Mouse (Mus musculus) heart, embryonic 15.5 days (tissue): ENCODE measurements at regions not wholly inside any gene's neighbourhood (a gene's known extent, or its start where the extent isn't known, plus 50 kb on each side); places are given as distances from the start of the nearest gene placed in this dataset.
A peak's percentile ranks its signal among the peaks of the same experiment; 100 is the strongest.

ENCODE experiments used
- ATAC-seq: fragments of 200-750 bp; cut with Nextera tagmentation; replicated peaks from 2 replicates; pipeline ENCODE4 v1.8.0; 2017; ENCODE audit warnings: low read depth, moderate TSS enrichment; ENCODE audit not compliant: insufficient number of reproducible peaks, insufficient read depth, low FRiP score
- H3K27ac ChIP-seq: fragments of 300-500 bp; sonication (generic); 2 replicates; pipeline ENCODE4 v1.5.1; 2015; ENCODE audit warnings: mild to moderate bottlenecking, inconsistent platforms
- H3K27me3 ChIP-seq: fragments of 300-500 bp; sonication (generic); 2 replicates; pipeline ENCODE4 v1.6.1; 2015; ENCODE audit warnings: inconsistent platforms
- H3K36me3 ChIP-seq: fragments of 300-500 bp; sonication (generic); 2 replicates; pipeline ENCODE4 v1.6.1; 2015; ENCODE audit warnings: mild to moderate bottlenecking, inconsistent platforms
- H3K4me1 ChIP-seq: fragments of 300-500 bp; sonication (generic); replicated peaks from 2 replicates; pipeline ENCODE4 v1.6.1; 2015; ENCODE audit warnings: inconsistent platforms
- H3K4me2 ChIP-seq: fragments of 300-500 bp; sonication (generic); 2 replicates; pipeline ENCODE4 v1.6.1; 2015; ENCODE audit warnings: inconsistent platforms, mild to moderate bottlenecking, moderate library complexity
- H3K4me3 ChIP-seq: fragments of 300-500 bp; sonication (generic); 2 replicates; pipeline ENCODE4 v1.5.1; 2015; ENCODE audit warnings: mild to moderate bottlenecking, inconsistent platforms
- H3K9ac ChIP-seq: fragments of 300-500 bp; sonication (generic); 2 replicates; pipeline ENCODE4 v1.6.1; 2015; ENCODE audit warnings: mild to moderate bottlenecking, inconsistent platforms
- H3K9me3 ChIP-seq: fragments of 300-500 bp; sonication (generic); replicated peaks from 2 replicates; pipeline ENCODE4 v1.6.1; 2016; ENCODE audit warnings: inconsistent platforms
- WGBS: fragments of 180-500 bp; shearing (Covaris S2); methylation state at CpG from one replicate; pipeline ENCODE4 v1.1.7; 2015; ENCODE audit warnings: mixed read lengths; 5-methylcytosine and 5-hydroxymethylcytosine counted together

- no peak overlapping the region for H3K4me3 ChIP-seq
- H3K9me3 ChIP-seq: no peaks in the 10 kb centered on the region
- peaks cover 42% of the 10 kb centered on the region for H3K4me1 ChIP-seq
- no peak overlapping the region for H3K27ac ChIP-seq
- 54% methylated on average over 8 of the region's 8 CpGs for WGBS
- no peak for ATAC-seq
- no peak overlapping the region for H3K9ac ChIP-seq
- no peak overlapping the region for H3K4me2 ChIP-seq
- H3K36me3 ChIP-seq: no peaks in the 10 kb centered on the region
- no peaks in the 10 kb centered on the region for H3K27me3 ChIP-seq
Measured at GRCm38 (mm10) chr9:120731952-120732622, 160.8 kb downstream of the Rpl14 start.

GRCm38 (mm10) chr9:120732650-120733293 is 161.5 kb downstream of the Rpl14 start:
- H3K4me2 ChIP-seq: no peak overlapping the region
- H3K36me3 ChIP-seq: no peaks in the 10 kb centered on the region
- H3K27ac ChIP-seq: no peak overlapping the region

GRCm38 (mm10) chr9:120733681-120734465 is 162.6 kb downstream of the Rpl14 start:
- no peaks in the 10 kb centered on the region for H3K27me3 ChIP-seq
- no peak overlapping the region for H3K4me3 ChIP-seq
- no peaks in the 10 kb centered on the region for H3K9me3 ChIP-seq
- H3K4me2 ChIP-seq: no peak overlapping the region
- H3K9ac ChIP-seq: no peak overlapping the region
- no peak for ATAC-seq
- WGBS: 49% methylated on average over 11 of the region's 11 CpGs
- H3K36me3 ChIP-seq: no peaks in the 10 kb centered on the region
- peak overlapping the region; percentile 25 for H3K27ac ChIP-seq
- H3K4me1 ChIP-seq: peaks cover 59% of the 10 kb centered on the region

More at GRCm38 (mm10) chr9:120732650-120733293, 161.5 kb downstream of the Rpl14 start:
- WGBS: 50% methylated on average over 14 of the region's 14 CpGs
- ATAC-seq: no peak
- Histone ChIP-seq H3K27me3 (no peaks in the 10 kb centered on the region), H3K4me1 (peaks cover 48% of the 10 kb centered on the region), H3K4me3 (no peak overlapping the region), H3K9ac (no peak overlapping the region), H3K9me3 (no peaks in the 10 kb centered on the region)

GRCm38 (mm10) chr9:120735217-120735616 is 164.0 kb downstream of the Rpl14 start:
- no peak overlapping the region for H3K27ac ChIP-seq
- H3K36me3 ChIP-seq: no peaks in the 10 kb centered on the region
- H3K27me3 ChIP-seq: no peaks in the 10 kb centered on the region
- H3K9me3 ChIP-seq: no peaks in the 10 kb centered on the region
- H3K4me1 ChIP-seq: peaks cover 72% of the 10 kb centered on the region
- 27% methylated on average over 7 of the region's 7 CpGs for WGBS
- no peak overlapping the region for H3K9ac ChIP-seq
- ATAC-seq: no peak
- no peak overlapping the region for H3K4me3 ChIP-seq
- peak overlapping the region; percentile 24; the same call in 1 of the 2 replicates for H3K4me2 ChIP-seq

GRCm38 (mm10) chr9:120737956-120738355 is 166.7 kb downstream of the Rpl14 start:
- H3K9ac ChIP-seq: no peak overlapping the region
- H3K27ac ChIP-seq: peak overlapping the region; percentile 84
- H3K4me3 ChIP-seq: no peak overlapping the region
- no peaks in the 10 kb centered on the region for H3K27me3 ChIP-seq
- H3K4me2 ChIP-seq: no peak overlapping the region
- H3K9me3 ChIP-seq: no peaks in the 10 kb centered on the region
- no peaks in the 10 kb centered on the region for H3K36me3 ChIP-seq
- H3K4me1 ChIP-seq: peaks cover 70% of the 10 kb centered on the region
- ATAC-seq: 0 out of 2 replicates have a peak, but pooled peaks have one; percentile 34
- WGBS: 5% methylated on average over 1 of the region's 1 CpGs

- no peak overlapping the region for H3K4me3 ChIP-seq
- peaks cover 57% of the 10 kb centered on the region for H3K4me1 ChIP-seq
- no peaks in the 10 kb centered on the region for H3K36me3 ChIP-seq
- ATAC-seq: peak; percentile 76
- H3K9me3 ChIP-seq: no peaks in the 10 kb centered on the region
- H3K9ac ChIP-seq: no peak overlapping the region
- peak overlapping the region; percentile 84 for H3K27ac ChIP-seq
- 39% methylated on average over 14 of the region's 14 CpGs for WGBS
- H3K27me3 ChIP-seq: no peaks in the 10 kb centered on the region
- no peak overlapping the region for H3K4me2 ChIP-seq
Measured at GRCm38 (mm10) chr9:120739199-120739952, 168.1 kb downstream of the Rpl14 start.

- no peaks in the 10 kb centered on the region for H3K27me3 ChIP-seq
- H3K4me3 ChIP-seq: no peak overlapping the region
- peaks cover 51% of the 10 kb centered on the region for H3K4me1 ChIP-seq
- no peak overlapping the region for H3K9ac ChIP-seq
- ATAC-seq: no peak
- H3K27ac ChIP-seq: peak overlapping the region; percentile 84
- no peak overlapping the region for H3K4me2 ChIP-seq
- no peaks in the 10 kb centered on the region for H3K9me3 ChIP-seq
- WGBS: 24% methylated on average over 6 of the region's 6 CpGs
- no peaks in the 10 kb centered on the region for H3K36me3 ChIP-seq
Measured at GRCm38 (mm10) chr9:120739953-120740524, 168.8 kb downstream of the Rpl14 start.

- Histone ChIP-seq H3K9me3 (no peaks in the 10 kb centered on the region), H3K4me3 (no peak overlapping the region), H3K9ac (no peak overlapping the region), H3K27ac (no peak overlapping the region), H3K27me3 (no peaks in the 10 kb centered on the region), H3K4me1 (peaks cover 39% of the 10 kb centered on the region), H3K36me3 (no peaks in the 10 kb centered on the region), H3K4me2 (no peak overlapping the region)
- ATAC-seq: no peak
- WGBS: 63% methylated on average over 2 of the region's 2 CpGs
Measured at GRCm38 (mm10) chr9:120741521-120741920, 170.3 kb downstream of the Rpl14 start.

- no peaks in the 10 kb centered on the region for H3K27me3 ChIP-seq
- 64% methylated on average over 9 of the region's 9 CpGs for WGBS
- no peak overlapping the region for H3K27ac ChIP-seq
- peaks cover 26% of the 10 kb centered on the region for H3K4me1 ChIP-seq
- ATAC-seq: no peak
- no peaks in the 10 kb centered on the region for H3K36me3 ChIP-seq
- no peak overlapping the region for H3K4me3 ChIP-seq
- no peak overlapping the region for H3K4me2 ChIP-seq
- no peak overlapping the region for H3K9ac ChIP-seq
- no peaks in the 10 kb centered on the region for H3K9me3 ChIP-seq
Measured at GRCm38 (mm10) chr9:120743455-120743854, 172.2 kb downstream of the Rpl14 start.

GRCm38 (mm10) chr9:120745674-120746073 is 174.4 kb downstream of the Rpl14 start:
- Histone ChIP-seq H3K4me3 (no peak overlapping the region), H3K27ac (no peak overlapping the region)
- WGBS: 80% methylated on average over 6 of the region's 6 CpGs

More at GRCm38 (mm10) chr9:120745674-120746073, 174.4 kb downstream of the Rpl14 start:
- Histone ChIP-seq H3K9me3 (no peaks in the 10 kb centered on the region), H3K4me2 (no peak overlapping the region), H3K27me3 (no peaks in the 10 kb centered on the region), H3K36me3 (no peaks in the 10 kb centered on the region), H3K4me1 (peaks cover 7% of the 10 kb centered on the region; the same call in 1 of the 2 replicates), H3K9ac (no peak overlapping the region)
- no peak for ATAC-seq
